Mouse (Mus musculus): ENCODE results near the gene Rin2. TPM values are rescaled to one million over a fixed set of nuclear protein-coding genes. Genes with fewer than 3 reads are reported as not detected.
A peak's percentile ranks its signal among the peaks of the same experiment; 100 is the strongest.

The Rin2 gene
- polyA plus RNA-seq, 1 experiment from 2014 or later: 31.3 TPM

GRCm38 (mm10) chr2:145859932-145860801 is 185.2 kb downstream of the Rin2 start:
- peak; percentile 73 for ATAC-seq (ENCODE audit: insufficient number of reproducible peaks, insufficient read depth, low FRiP score, low TSS enrichment)
- Histone ChIP-seq H3K4me2 (replicated peaks) (peak overlapping the region; percentile 67), H3K27me3 (no peaks in the 10 kb centered on the region), H3K4me3 (peak overlapping the region; percentile 52), H3K9ac (peak overlapping the region; percentile 66), H3K36me3 (0 out of 2 replicates have a peak, but pooled peaks cover 2% of the 10 kb centered on the region), H3K9me3 (no peaks in the 10 kb centered on the region), H3K27ac (peak overlapping the region; percentile 98), H3K4me1 (peaks cover 36% of the 10 kb centered on the region)
- 4% methylated on average over 40 of the region's 40 CpGs for WGBS

DNA sequence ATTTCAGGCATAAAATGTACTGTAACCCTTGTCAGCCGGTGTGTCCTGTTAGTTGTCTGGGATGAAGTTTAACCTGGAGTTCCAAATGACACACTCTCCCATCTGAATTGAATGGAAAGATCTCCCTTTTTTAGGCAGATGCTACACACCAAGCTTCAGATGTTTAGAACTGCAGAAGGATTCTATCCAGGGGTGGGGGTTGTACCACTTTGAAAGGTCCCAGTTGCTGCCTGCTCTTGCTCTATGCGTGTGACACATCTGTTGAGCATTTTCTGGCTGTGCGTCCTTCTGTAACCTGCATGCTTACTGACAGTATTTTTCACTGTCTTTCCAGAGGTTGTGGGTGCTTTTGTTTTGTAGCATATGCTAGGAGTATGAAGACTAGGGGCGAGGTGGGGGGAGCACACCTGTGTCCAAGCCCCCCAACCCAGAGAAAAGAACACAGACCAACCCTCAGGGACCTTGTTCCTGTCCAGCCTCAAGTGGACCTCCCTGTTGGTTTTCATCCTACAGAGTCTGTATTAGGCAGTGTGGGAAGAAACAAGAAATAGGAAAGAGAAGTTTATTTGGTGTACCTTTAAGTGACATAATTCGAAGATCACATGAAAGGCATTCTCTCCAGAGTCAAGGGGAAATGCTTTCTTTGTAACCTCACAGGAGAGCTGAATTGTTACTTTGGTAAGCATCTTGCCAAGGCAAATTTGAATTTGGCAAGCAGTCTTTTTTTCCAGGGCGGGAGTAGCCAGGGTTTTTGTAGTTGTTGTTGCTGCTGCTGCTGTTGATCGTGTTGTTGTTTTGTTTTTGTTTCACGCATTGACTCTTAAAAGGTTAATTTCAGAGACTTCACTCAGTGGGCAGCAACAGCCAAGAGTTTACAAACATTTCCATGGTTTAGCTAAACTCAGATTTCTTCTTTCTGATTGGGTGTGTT is 186.4 kb downstream of the Rin2 start:
- H3K27ac ChIP-seq: peak overlapping the region; percentile 98
- peak overlapping the region; percentile 66 for H3K9ac ChIP-seq
- H3K27me3 ChIP-seq: no peaks in the 10 kb centered on the region
- H3K4me3 ChIP-seq: peak overlapping the region; percentile 52
- no peak for ATAC-seq (ENCODE audit: insufficient number of reproducible peaks, insufficient read depth, low FRiP score, low TSS enrichment)
- H3K4me2 ChIP-seq (replicated peaks): peak overlapping the region; percentile 67
- WGBS: 33% methylated on average over 8 of the region's 8 CpGs
- 0 out of 2 replicates have a peak, but pooled peaks cover 2% of the 10 kb centered on the region for H3K36me3 ChIP-seq
- 0 out of 2 replicates have a peak, but pooled peaks cover under 1% of the 10 kb centered on the region for H3K9me3 ChIP-seq
- H3K4me1 ChIP-seq: peaks cover 36% of the 10 kb centered on the region

- H3K9ac ChIP-seq: peak overlapping the region; percentile 66; the same call in 1 of the 2 replicates
- 0 out of 2 replicates have a peak, but pooled peaks cover 7% of the 10 kb centered on the region for H3K9me3 ChIP-seq
- 24% methylated on average over 10 of the region's 10 CpGs for WGBS
- peak overlapping the region; percentile 67 for H3K4me2 ChIP-seq (replicated peaks)
- no peak for ATAC-seq (ENCODE audit: insufficient number of reproducible peaks, insufficient read depth, low FRiP score, low TSS enrichment)
- peaks cover 36% of the 10 kb centered on the region for H3K4me1 ChIP-seq
- peak overlapping the region; percentile 52 for H3K4me3 ChIP-seq
- no peaks in the 10 kb centered on the region for H3K27me3 ChIP-seq
- H3K27ac ChIP-seq: peak overlapping the region; percentile 98
- 0 out of 2 replicates have a peak, but pooled peaks cover 2% of the 10 kb centered on the region for H3K36me3 ChIP-seq
Measured at GRCm38 (mm10) chr2:145862206-145862817, 187.3 kb downstream of the Rin2 start.

GRCm38 (mm10) chr2:145865344-145865743 is 190.3 kb downstream of the Rin2 start:
- WGBS: 88% methylated on average over 3 of the region's 3 CpGs
- no peak overlapping the region for H3K27ac ChIP-seq
- H3K36me3 ChIP-seq: peaks cover 7% of the 10 kb centered on the region; the same call in 1 of the 2 replicates
- H3K9ac ChIP-seq: no peak overlapping the region
- peaks cover 21% of the 10 kb centered on the region for H3K4me1 ChIP-seq
- ATAC-seq (ENCODE audit: insufficient number of reproducible peaks, insufficient read depth, low FRiP score, low TSS enrichment): no peak
- H3K4me2 ChIP-seq (replicated peaks): no peak overlapping the region
- no peaks in the 10 kb centered on the region for H3K27me3 ChIP-seq
- 0 out of 2 replicates have a peak, but pooled peaks cover 7% of the 10 kb centered on the region for H3K9me3 ChIP-seq
- no peak overlapping the region for H3K4me3 ChIP-seq

GRCm38 (mm10) chr2:145866238-145866637 is 191.2 kb downstream of the Rin2 start:
- 81% methylated on average over 3 of the region's 3 CpGs for WGBS

GRCm38 (mm10) chr2:145866695-145867449 is 191.9 kb downstream of the Rin2 start:
- no peak overlapping the region for H3K9ac ChIP-seq
- WGBS: 92% methylated on average over 11 of the region's 11 CpGs
- H3K27ac ChIP-seq: no peak overlapping the region
- ATAC-seq (ENCODE audit: insufficient number of reproducible peaks, insufficient read depth, low FRiP score, low TSS enrichment): no peak
- no peaks in the 10 kb centered on the region for H3K27me3 ChIP-seq
- peaks cover 7% of the 10 kb centered on the region; the same call in 1 of the 2 replicates for H3K36me3 ChIP-seq
- H3K4me3 ChIP-seq: no peak overlapping the region
- no peak overlapping the region for H3K4me2 ChIP-seq (replicated peaks)
- peaks cover 21% of the 10 kb centered on the region for H3K4me1 ChIP-seq
- H3K9me3 ChIP-seq: 0 out of 2 replicates have a peak, but pooled peaks cover 7% of the 10 kb centered on the region

More at GRCm38 (mm10) chr2:145866238-145866637, 191.2 kb downstream of the Rin2 start:
- no peak for ATAC-seq (ENCODE audit: insufficient number of reproducible peaks, insufficient read depth, low FRiP score, low TSS enrichment)
- Histone ChIP-seq H3K9me3 (0 out of 2 replicates have a peak, but pooled peaks cover 7% of the 10 kb centered on the region), H3K9ac (no peak overlapping the region), H3K36me3 (peaks cover 7% of the 10 kb centered on the region; the same call in 1 of the 2 replicates), H3K4me1 (peaks cover 21% of the 10 kb centered on the region), H3K4me3 (no peak overlapping the region), H3K27me3 (no peaks in the 10 kb centered on the region), H3K27ac (no peak overlapping the region), H3K4me2 (replicated peaks) (no peak overlapping the region)

DNA sequence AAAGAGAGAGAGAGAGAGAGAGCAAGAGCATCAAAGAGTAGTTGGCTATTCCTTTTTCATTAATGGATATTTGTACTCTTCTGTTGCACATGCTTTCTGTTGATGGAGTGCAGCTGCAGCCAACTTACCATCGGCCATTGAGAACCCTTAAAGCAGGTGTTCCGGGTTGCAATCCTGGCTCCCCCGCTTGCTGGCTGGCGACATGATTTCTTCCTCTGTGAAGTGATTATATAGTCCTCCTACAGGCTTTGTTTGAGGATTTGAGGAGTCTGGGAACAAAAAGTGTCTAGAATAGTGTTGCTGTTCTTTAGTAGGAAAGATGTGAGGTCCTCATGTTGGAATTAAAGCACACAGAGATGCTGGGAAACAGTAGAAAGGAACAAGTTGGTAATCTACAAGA is 196.3 kb downstream of the Rin2 start:
- H3K4me3 ChIP-seq: no peak overlapping the region
- H3K4me1 ChIP-seq: no peaks in the 10 kb centered on the region
- H3K9me3 ChIP-seq: 0 out of 2 replicates have a peak, but pooled peaks cover 7% of the 10 kb centered on the region
- WGBS: 90% methylated on average over 4 of the region's 4 CpGs
- no peaks in the 10 kb centered on the region for H3K27me3 ChIP-seq
- H3K9ac ChIP-seq: no peak overlapping the region
- no peak overlapping the region for H3K4me2 ChIP-seq (replicated peaks)
- H3K27ac ChIP-seq: no peak overlapping the region
- peaks cover 8% of the 10 kb centered on the region; the same call in 1 of the 2 replicates for H3K36me3 ChIP-seq
- no peak for ATAC-seq (ENCODE audit: insufficient number of reproducible peaks, insufficient read depth, low FRiP score, low TSS enrichment)

- Histone ChIP-seq H3K36me3 (peaks cover 16% of the 10 kb centered on the region), H3K27me3 (no peaks in the 10 kb centered on the region), H3K9ac (no peak overlapping the region), H3K4me1 (no peaks in the 10 kb centered on the region), H3K27ac (no peak overlapping the region), H3K4me3 (no peak overlapping the region), H3K4me2 (replicated peaks) (no peak overlapping the region), H3K9me3 (0 out of 2 replicates have a peak, but pooled peaks cover under 1% of the 10 kb centered on the region)
- no peak for ATAC-seq (ENCODE audit: insufficient number of reproducible peaks, insufficient read depth, low FRiP score, low TSS enrichment)
- 88% methylated on average over 1 of the region's 1 CpGs for WGBS
Measured at GRCm38 (mm10) chr2:145872099-145872498, 197.1 kb downstream of the Rin2 start.

- no peaks in the 10 kb centered on the region for H3K27me3 ChIP-seq
- H3K9ac ChIP-seq: no peak overlapping the region
- no peak overlapping the region for H3K27ac ChIP-seq
- H3K4me3 ChIP-seq: no peak overlapping the region
- ATAC-seq (ENCODE audit: insufficient number of reproducible peaks, insufficient read depth, low FRiP score, low TSS enrichment): no peak
- no peak overlapping the region for H3K4me2 ChIP-seq (replicated peaks)
- no peaks in the 10 kb centered on the region for H3K9me3 ChIP-seq
- 100% methylated on average over 1 of the region's 1 CpGs for WGBS
- H3K36me3 ChIP-seq: peaks cover 32% of the 10 kb centered on the region
- no peaks in the 10 kb centered on the region for H3K4me1 ChIP-seq
Measured at GRCm38 (mm10) chr2:145873953-145874352, 198.9 kb downstream of the Rin2 start.

DNA sequence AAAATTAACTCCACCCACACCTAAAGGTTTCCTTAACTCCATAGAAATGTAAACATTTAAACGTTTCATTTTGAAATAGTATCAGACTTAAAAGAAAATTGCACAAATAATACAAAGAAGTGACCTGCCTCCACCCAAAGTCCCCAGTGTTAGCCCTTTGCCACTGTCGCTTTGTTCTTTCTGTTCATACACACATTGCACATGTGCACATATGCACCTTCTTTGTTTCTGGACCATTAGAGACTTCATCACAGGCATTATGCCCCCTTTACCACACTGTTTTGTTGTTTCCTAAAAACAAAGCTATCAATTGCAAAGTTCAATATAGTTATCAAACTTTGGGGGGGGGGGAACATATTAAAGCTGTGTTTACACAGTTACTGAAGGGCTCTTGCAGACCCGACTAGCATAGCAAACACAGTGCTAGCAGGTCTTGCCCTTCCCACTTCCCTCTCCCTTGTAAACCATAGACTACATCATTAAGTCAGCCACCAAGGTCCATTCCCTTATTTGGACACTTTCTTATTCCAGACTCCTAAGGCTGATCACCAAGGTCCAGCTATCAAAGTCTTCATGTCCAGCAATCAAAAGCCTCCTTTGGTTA is 200.0 kb downstream of the Rin2 start:
- ATAC-seq (ENCODE audit: insufficient number of reproducible peaks, insufficient read depth, low FRiP score, low TSS enrichment): no peak
- H3K4me2 ChIP-seq (replicated peaks): no peak overlapping the region
- H3K27ac ChIP-seq: no peak overlapping the region
- no peaks in the 10 kb centered on the region for H3K4me1 ChIP-seq
- H3K36me3 ChIP-seq: peaks cover 35% of the 10 kb centered on the region
- no peaks in the 10 kb centered on the region for H3K9me3 ChIP-seq
- no peak overlapping the region for H3K4me3 ChIP-seq
- no peaks in the 10 kb centered on the region for H3K27me3 ChIP-seq
- no peak overlapping the region for H3K9ac ChIP-seq
- 74% methylated on average over 3 of the region's 3 CpGs for WGBS
